Mouse (Mus musculus) macrophage (primary cell): ENCODE data around the gene Edar. TPM values are rescaled to one million over a fixed set of nuclear protein-coding genes. Genes with fewer than 3 reads are reported as not detected.

ENCODE experiments used
- H3K27ac ChIP-seq: fragments of 350-480 bp; formaldehyde crosslinking; 2 replicates; pipeline ENCODE4 v1.9.0; 2021
- H3K36me3 ChIP-seq: fragments of 350-480 bp; formaldehyde crosslinking; 2 replicates; pipeline ENCODE4 v1.9.0; 2021; ENCODE audit errors: inconsistent target
- H3K4me3 ChIP-seq: fragments of 350-480 bp; formaldehyde crosslinking; 2 replicates; pipeline ENCODE4 v1.9.0; 2021; ENCODE audit errors: inconsistent target
- H3K79me2 ChIP-seq: fragments of 350-480 bp; formaldehyde crosslinking; 2 replicates; pipeline ENCODE4 v1.9.0; 2021; ENCODE audit errors: inconsistent target
- WGBS: methylation state at CpG from one replicate; pipeline ENCODE4 v1.1.7; 2026; ENCODE audit warnings: inconsistent platforms; ENCODE audit not compliant: missing documents; 5-methylcytosine and 5-hydroxymethylcytosine counted together
- polyA plus RNA-seq: library from polyadenylated mRNA; stranded (reverse); fragments of 250-400 nt; gene quantifications from 3 replicates; pipeline ENCODE4 v1.2.4, GENCODE M21; 2018; ENCODE audit warnings: inconsistent platforms

The Edar gene
- polyA plus RNA-seq, 1 experiment from 2014 or later, result not detected

DNA sequence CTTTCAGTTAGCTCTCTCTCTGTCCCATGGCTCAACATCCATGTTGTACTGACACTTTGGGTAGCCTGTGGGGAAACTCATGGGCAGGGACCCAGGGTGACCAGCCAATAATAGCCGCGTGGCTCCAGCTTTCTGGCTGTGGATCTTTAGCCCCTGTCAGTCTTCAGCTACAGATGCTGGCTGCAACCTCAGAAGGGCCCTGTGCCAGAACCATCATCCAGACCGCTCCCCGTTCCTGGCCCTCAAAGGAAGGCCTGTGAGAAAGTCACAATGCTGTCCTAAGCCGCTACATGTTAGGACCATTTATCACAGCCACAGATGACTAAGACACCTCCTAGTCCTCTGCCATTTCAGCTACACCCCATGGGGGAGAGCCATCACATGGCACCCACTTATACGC lies 12.0 kb downstream of the Edar start:
- H3K4me3 ChIP-seq, result no peak overlapping the region
- H3K79me2 ChIP-seq, result no peaks in the 10 kb centered on the region
- H3K27ac ChIP-seq, result no peak overlapping the region
- no peaks in the 10 kb centered on the region for H3K36me3 ChIP-seq
- WGBS, result 97% methylated on average over 6 of the region's 6 CpGs

- H3K27ac ChIP-seq, result no peak overlapping the region
- H3K4me3 ChIP-seq, result no peak overlapping the region
- no peaks in the 10 kb centered on the region for H3K79me2 ChIP-seq
- H3K36me3 ChIP-seq, result no peaks in the 10 kb centered on the region
- 16% methylated on average over 11 of the region's 11 CpGs for WGBS
These were observed 16.0 kb downstream of the Edar start for GRCm38 (mm10) chr10:58659268-58659986.

DNA sequence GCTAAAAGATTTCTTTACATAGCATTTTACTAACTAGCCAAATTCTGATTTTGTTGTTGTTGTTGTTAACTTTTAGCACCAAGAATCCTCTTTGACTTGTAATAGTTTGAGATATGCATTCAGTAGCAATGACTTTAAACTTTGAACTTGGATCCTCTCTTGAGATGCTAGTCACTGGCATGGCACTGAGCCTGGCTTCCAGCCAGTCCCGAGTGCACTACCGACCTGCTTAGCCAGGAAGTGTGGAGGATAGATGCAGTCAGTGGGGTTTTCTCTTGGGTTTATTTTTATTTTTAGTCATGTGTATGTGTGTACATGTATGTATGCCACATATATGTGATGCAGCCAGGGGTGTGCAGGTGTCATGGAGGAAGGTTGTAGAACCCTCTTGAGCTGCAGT lies 17.7 kb downstream of the Edar start:
- H3K27ac ChIP-seq, result no peak overlapping the region
- H3K4me3 ChIP-seq, result no peak overlapping the region
- 18% methylated on average over 2 of the region's 2 CpGs for WGBS
- no peaks in the 10 kb centered on the region for H3K79me2 ChIP-seq
- H3K36me3 ChIP-seq, result no peaks in the 10 kb centered on the region

- Histone ChIP-seq H3K79me2 (no peaks in the 10 kb centered on the region), H3K27ac (no peak overlapping the region), H3K4me3 (no peak overlapping the region), H3K36me3 (no peaks in the 10 kb centered on the region)
- WGBS, result 91% methylated on average over 3 of the region's 3 CpGs
These were observed 21.8 kb downstream of the Edar start for GRCm38 (mm10) chr10:58653679-58654078.

- H3K36me3 ChIP-seq, result no peaks in the 10 kb centered on the region
- no peak overlapping the region for H3K27ac ChIP-seq
- H3K4me3 ChIP-seq, result no peak overlapping the region
- WGBS, result 44% methylated on average over 10 of the region's 10 CpGs
- H3K79me2 ChIP-seq, result no peaks in the 10 kb centered on the region
These were observed 22.7 kb downstream of the Edar start for GRCm38 (mm10) chr10:58652418-58653394.

- Histone ChIP-seq H3K79me2 (no peaks in the 10 kb centered on the region), H3K4me3 (no peak overlapping the region), H3K36me3 (no peaks in the 10 kb centered on the region), H3K27ac (no peak overlapping the region)
- WGBS, result 4% methylated on average over 9 of the region's 9 CpGs
These were observed 23.4 kb downstream of the Edar start for GRCm38 (mm10) chr10:58652045-58652417.

DNA sequence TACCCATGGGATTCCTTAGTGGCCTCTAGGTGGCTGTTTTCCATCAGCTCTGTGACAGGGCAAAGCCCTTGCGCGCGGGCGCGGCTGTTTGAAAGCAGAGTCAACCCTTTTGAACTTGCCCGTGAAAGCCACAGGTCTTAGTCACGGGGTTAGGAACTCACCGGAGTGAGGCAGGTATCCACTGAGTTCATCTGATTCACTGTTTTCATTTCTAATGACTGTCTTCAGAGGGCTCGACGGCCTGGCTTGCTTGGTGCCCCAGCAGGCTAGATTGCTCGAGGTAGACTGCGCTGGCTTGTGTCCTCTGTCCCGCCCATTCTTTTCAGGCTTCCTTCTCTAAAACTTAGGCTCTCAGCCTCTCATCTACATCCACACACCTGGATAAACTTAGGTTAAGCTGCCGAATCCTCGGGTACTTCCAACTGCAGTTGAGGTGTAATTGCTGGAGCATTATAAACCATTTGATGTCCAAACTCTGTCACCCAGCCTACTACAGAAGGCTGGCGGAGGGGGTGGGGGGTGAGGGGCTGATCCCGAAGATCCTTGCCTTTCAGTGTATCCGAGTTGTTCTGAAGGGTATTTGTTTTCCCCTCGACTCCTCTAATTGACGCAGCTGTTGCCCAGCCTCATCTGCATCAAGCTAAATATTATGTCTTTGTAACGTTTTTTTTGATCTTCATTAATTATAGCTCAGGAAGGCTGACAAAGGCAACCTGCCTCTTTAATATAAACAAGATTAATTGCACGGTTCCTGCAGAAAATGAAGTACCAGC lies 24.0 kb downstream of the Edar start:
- H3K79me2 ChIP-seq, result no peaks in the 10 kb centered on the region
- 15% methylated on average over 22 of the region's 22 CpGs for WGBS

DNA sequence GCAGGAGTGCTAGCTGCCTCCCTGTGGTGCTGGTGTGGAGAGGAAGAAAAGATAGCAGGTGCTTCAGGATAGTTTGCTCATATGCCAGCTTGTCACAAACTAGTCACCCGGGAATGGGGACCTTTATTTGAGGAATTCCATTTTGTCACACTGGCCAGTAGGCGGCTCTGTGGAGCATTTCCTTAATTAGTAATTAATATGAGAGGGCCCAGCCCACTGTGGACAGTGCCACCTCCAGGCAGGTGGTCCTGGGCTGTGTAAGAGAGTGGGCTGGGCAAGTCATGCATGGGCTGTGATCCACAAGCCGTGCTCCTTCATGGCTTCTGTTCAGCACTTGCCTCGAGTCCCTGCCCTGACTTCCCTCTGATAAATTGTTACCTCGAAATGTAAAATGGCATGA lies 26.7 kb downstream of the Edar start:
- Histone ChIP-seq H3K79me2 (no peaks in the 10 kb centered on the region), H3K36me3 (no peaks in the 10 kb centered on the region), H3K27ac (no peak overlapping the region), H3K4me3 (no peak overlapping the region)
- WGBS, result 96% methylated on average over 5 of the region's 5 CpGs

More for the DNA sequence above, 24.0 kb downstream of the Edar start:
- Histone ChIP-seq H3K36me3 (no peaks in the 10 kb centered on the region), H3K27ac (no peak overlapping the region), H3K4me3 (no peak overlapping the region)

DNA sequence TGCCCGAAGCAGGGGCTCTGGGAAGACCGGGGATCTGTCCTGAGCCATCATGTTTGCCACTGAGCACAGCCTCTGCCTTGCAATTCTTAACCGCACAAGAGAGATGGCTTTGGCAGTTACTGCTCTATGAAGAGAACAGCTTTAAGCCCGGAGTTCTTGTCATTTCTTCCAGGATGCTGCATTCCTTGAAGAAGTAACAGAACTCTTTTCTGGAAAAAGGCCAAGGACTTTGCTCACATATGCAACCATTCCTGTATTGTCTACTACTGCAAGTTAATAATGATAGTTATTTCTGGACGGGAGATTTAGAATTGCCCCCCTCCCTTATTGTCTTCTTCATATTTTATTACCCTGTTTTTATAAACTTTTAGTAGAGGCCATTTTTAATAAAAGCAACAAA lies 30.8 kb downstream of the Edar start:
- no peak overlapping the region for H3K27ac ChIP-seq
- no peak overlapping the region for H3K4me3 ChIP-seq
- WGBS, result 90% methylated on average over 5 of the region's 5 CpGs
- H3K79me2 ChIP-seq, result no peaks in the 10 kb centered on the region
- no peaks in the 10 kb centered on the region for H3K36me3 ChIP-seq

DNA sequence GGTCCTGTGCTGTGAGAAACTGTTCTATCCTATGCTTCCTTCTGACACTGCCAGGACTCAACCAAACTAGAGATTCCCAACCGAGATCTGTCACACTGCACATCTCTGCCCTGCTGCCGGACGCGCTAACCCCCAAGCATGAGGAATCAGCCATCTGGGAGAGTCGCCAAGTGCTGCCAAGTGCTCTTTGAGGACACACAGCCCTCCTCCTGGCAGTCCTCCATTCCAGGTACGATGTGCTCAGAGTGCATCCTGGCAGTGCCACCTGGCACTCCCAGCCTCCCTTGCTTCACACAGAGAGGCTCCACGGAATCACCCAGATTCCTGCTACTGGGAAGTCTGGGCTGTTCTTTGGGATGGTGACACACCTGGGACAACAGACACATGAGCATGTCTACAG lies 31.3 kb downstream of the Edar start:
- WGBS, result 90% methylated on average over 7 of the region's 7 CpGs
- no peaks in the 10 kb centered on the region for H3K79me2 ChIP-seq
- H3K4me3 ChIP-seq, result no peak overlapping the region
- no peaks in the 10 kb centered on the region for H3K36me3 ChIP-seq
- H3K27ac ChIP-seq, result no peak overlapping the region

DNA sequence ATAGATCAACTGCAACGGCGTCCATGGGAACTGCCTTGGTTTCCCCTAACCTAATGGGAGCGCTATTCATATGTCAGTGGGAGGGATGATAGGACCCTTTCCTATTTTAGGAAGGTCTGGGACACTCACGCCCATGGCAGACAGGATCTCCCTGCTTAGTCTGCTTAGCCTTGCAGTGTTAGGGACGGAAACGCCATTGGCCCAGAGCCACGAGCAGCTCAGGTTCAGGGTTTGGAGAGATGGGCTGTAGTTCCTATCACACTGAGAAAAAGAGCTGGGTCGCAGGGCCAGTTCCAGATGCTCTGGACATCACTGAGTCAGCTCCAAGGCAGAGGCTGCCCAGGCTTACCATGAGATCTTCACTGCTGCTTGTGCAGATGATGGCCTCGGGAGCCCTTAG lies 32.5 kb downstream of the Edar start:
- no peaks in the 10 kb centered on the region for H3K36me3 ChIP-seq
- WGBS, result 90% methylated on average over 9 of the region's 9 CpGs
- no peak overlapping the region for H3K4me3 ChIP-seq
- no peaks in the 10 kb centered on the region for H3K79me2 ChIP-seq
- no peak overlapping the region for H3K27ac ChIP-seq

DNA sequence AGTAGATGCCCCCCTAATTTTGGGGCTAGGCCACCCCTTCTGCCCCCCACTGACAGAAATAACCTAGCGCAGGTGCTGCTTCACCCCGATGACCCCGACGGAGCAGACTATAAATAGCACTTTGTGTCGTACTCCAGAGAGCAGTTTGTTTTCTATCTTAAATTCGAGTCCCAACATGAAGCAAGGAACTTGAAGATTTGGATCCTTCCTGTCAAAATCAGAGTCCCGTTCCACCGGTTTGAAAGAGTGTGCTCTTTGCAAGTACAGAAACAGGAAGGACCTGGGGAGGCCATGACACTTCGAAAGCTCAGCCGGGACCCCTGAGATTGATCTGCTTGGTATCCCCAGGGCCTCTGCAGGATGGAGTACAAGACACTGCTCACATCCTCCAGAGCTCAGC lies 33.8 kb downstream of the Edar start:
- no peak overlapping the region for H3K4me3 ChIP-seq
- H3K27ac ChIP-seq, result no peak overlapping the region
- H3K36me3 ChIP-seq, result no peaks in the 10 kb centered on the region
- 88% methylated on average over 10 of the region's 10 CpGs for WGBS
- H3K79me2 ChIP-seq, result no peaks in the 10 kb centered on the region

DNA sequence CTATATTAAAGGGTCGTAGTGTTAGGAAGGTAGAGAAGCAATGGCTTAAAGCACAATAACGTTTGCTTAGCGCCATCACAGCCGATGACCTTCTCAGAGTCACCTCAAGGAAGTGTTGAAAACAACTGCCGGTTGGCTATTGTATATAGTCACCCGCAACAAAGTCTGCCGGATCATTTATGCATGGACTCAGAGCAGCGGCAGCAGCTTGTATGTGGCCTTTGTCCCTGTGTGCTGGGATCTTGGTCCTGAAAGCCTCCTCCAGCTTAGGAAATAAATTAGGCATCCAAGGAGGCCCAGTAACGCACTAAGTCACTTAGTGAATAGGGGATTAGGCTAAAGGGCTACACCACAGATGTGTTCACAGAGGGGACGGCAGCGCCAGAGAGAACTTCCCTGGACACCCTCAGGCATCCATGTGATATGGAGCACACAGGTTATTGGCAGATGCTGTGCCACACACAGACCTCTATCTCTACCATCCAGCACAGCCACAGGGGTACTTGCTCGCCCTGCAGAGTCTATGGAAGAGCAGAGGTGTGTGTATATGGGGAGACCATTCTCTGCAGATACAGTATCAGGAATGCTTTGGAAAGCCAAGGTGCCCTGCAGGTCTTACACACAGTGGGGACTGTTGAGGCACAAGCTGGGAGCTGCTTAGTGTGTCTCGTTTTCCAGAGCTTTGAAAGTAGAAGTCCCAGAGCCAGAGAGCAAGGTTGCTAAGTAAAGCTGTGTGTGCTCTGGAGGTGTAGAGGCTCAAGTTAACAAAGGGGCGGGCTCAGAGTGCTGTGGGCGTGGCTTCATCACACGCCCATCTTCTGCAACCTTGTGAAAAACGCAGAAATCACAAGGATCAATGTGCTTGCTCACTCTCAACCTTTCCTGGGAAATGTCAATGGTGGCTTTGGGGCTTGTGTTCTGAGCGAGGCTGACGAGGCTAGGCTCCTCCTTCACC lies 34.7 kb downstream of the Edar start:
- Histone ChIP-seq H3K36me3 (no peaks in the 10 kb centered on the region), H3K4me3 (no peak overlapping the region), H3K79me2 (no peaks in the 10 kb centered on the region), H3K27ac (no peak overlapping the region)
- 89% methylated on average over 19 of the region's 19 CpGs for WGBS

DNA sequence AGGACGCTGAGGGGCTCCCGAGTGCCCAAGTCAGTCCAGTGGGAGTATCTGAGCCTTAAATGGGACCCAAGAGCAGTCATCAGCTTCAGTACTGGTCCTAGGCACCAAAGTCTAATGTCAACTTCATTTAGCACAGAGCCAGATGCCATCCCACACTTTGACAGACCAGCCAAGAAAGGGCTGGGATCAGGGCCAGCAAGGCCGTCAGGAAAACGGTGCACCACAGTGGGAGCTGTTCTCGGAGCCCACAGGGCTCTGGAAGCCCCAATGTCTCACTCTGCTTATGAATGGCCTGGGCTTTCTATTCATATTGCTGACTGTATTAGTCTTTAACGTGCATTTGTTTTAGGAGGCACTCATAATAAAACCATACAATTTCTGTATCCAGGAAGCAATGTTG lies 36.2 kb downstream of the Edar start:
- Histone ChIP-seq H3K4me3 (no peak overlapping the region), H3K27ac (no peak overlapping the region), H3K36me3 (no peaks in the 10 kb centered on the region), H3K79me2 (no peaks in the 10 kb centered on the region)
- 88% methylated on average over 6 of the region's 6 CpGs for WGBS
